Mouse (Mus musculus) left cerebral cortex, adult 8-10 months (tissue): ENCODE results near the gene Hapln3. TPM values are rescaled to one million over a fixed set of nuclear protein-coding genes. Genes with fewer than 3 reads are reported as not detected.

Experiments used
- DNase-seq, 2 experiments: peaks; one replicate each; pipeline ENCODE4 v3.0.0; 2022; ENCODE audit warnings: low spot score in 2 of 2
- total RNA-seq, 4 experiments: library from RNA; stranded (reverse); gene quantifications; 2 replicates each; pipeline ENCODE4 v1.2.4; 2022

The Hapln3 gene
- total RNA-seq, 4 experiments from 2014 or later, result 1.2 to 2.4 (median 1.9) TPM

DNA sequence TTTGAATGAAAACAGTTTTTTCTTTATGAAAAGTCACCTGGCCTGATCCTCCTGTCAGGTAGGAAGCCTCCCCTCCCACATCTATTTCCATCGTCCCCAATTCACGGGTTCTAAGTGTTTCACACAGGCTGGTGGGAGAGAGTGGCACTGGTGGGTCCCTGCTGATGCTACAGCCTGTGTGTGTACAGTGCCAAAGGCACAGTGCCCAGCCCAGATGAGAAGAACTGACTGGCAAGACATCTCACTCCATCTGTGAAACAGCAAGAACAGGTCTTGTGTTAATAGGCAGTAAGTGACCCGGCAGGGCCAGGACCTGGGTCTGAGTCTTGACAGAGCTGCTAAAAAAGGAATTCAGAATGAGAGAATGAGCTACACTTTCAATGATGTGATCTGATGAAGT, 51.6 kb downstream of the Hapln3 start:
- no peak for DNase-seq

DNA sequence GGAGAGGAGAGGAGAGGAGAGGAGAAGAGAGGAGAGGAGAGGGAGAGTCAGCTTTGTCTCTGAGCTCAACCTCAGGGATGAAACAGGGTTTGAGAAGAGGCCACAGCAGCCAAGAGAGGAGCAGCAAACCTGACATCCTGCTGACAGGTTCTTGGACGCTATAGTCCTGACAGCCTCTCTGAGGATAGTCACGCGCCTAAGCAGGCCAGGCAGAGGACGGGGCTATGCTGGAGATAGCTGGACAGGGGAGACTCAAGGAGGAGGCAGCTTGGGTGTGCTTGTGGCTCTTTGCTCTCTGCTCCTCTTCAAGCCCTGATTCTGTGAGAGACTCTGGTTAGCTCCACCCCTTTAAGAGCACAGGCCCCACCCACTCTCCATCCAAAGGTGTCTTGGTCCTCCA, 62.6 kb downstream of the Hapln3 start:
- DNase-seq, result no peak

DNA sequence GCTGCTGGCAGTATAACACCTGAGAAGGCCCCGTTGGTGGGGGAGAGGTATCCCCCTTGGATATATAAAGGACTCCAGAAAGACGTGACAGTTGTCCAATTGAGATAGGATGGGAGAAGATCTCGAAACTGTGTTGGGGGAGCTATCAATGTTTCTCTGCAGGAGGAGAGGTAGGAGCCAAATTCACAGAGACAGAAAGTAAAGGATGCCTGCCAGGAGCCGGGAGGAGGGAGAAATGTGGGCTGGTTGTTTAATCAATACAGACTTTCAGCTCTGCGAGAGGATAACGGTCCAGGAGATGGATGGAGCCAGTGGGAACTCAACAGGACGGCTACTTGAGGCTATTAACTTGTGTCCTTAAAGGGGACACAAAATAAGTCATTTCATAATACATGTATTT, 63.4 kb downstream of the Hapln3 start:
- DNase-seq, result no peak

Other genes starting within 250 kb of the Hapln3 start
- 10 to 100 TPM; 20.1 to 24.7 (median 21.9) TPM for gene Aen, start 235.2 kb downstream of the Hapln3 start, total RNA-seq
- 1 to 10 TPM in 2 of 4 experiments, under 1 TPM in 1, not detected in 1; 0.57 to 1.5 (median 1.1) TPM for gene Isg20, start 217.6 kb downstream of the Hapln3 start, total RNA-seq
- 1 to 10 TPM; 3.7 to 4.7 (median 4.4) TPM for gene Acan, start 77.5 kb downstream of the Hapln3 start, total RNA-seq
- 100 to 1,000 TPM; 183 to 219 (median 203) TPM for gene Mfge8, start 18.0 kb upstream of the Hapln3 start, total RNA-seq
- 100 to 1,000 TPM; 106 to 135 (median 117) TPM for gene Abhd2, start 142.2 kb upstream of the Hapln3 start, total RNA-seq